Mouse (Mus musculus): ENCODE results near the gene Mrpl36. TPM values are rescaled to one million over a fixed set of nuclear protein-coding genes. Genes with fewer than 3 reads are reported as not detected.

Gene Mrpl36
- polyA plus RNA-seq, 1 experiment from 2014 or later, result 73.0 TPM

DNA sequence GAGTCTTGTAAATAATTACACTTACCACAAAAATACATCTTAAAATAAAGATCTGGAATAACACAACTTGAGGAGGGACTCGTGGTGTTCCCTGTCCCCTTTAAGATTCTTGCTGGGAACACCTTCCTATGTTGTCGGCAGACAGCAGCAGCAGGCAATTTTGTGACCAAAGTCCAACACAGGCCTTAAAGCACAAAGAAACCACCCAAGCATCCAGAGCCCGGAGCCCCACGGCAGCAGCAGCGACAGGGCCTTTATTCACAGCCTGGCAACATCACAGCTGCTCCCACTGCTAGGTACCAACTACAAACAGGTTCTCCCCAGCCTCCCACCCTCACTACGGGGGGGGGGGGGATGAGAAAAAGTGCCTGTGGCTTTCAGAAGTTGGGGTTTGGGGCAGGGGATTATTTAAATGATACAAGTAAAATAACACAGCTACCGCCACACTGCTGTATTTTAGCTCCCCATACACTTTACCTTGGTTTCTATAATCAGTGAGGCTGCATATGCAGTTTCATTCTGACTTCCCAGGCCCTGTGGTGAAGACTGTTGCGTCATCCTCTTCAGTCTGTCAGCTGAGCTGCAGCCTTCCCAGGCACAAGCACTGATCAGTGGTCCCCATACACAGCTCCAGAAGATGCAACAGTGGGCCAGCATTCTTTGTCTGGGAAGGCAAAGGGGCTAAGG is 22.8 kb upstream of the Mrpl36 start:
- no peaks in the 10 kb centered on the region; the same call in 1 of the 2 replicates for H3K27me3 ChIP-seq (ENCODE audit: control insufficient read depth, insufficient read depth, low read depth, low read length)
- no peak overlapping the region for H3K9ac ChIP-seq (ENCODE audit: low read depth, low read length)
- ATAC-seq, result no peak
- WGBS, result 15% methylated on average over 8 of the region's 8 CpGs
- H3K4me2 ChIP-seq (ENCODE audit: low read length), result no peak overlapping the region
- no peaks in the 10 kb centered on the region for H3K9me3 ChIP-seq (replicated peaks; ENCODE audit: control insufficient read depth, low read length, poor library complexity, severe bottlenecking)
- H3K4me3 ChIP-seq (ENCODE audit: low read depth, low read length), result no peak overlapping the region
- H3K27ac ChIP-seq (ENCODE audit: low read length), result no peak overlapping the region
- H3K36me3 ChIP-seq (ENCODE audit: control insufficient read depth, insufficient read depth, low read length), result no peaks in the 10 kb centered on the region
- peaks cover 5% of the 10 kb centered on the region; the same call in 1 of the 2 replicates for H3K4me1 ChIP-seq (ENCODE audit: control insufficient read depth, insufficient read depth, low read length)

DNA sequence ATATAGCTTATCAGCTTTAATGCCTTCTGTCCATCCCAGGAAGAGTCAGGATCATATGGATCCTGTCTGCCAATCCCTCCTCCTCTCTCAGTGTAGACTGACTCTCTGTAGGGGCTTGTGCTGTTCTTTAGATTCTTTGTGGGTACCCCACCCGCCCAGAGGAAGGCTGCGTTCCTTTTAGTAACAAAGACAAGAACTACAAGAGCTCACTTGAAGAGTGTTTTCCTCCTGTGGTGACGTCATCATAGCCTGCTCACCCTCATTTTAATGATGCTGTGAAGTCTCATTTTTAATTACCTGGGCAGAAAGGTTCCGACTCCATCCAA is 22.3 kb upstream of the Mrpl36 start:
- no peak for ATAC-seq
- Histone ChIP-seq H3K9me3 (replicated peaks; ENCODE audit: control insufficient read depth, low read length, poor library complexity, severe bottlenecking) (no peaks in the 10 kb centered on the region), H3K27ac (ENCODE audit: low read length) (no peak overlapping the region), H3K4me3 (ENCODE audit: low read depth, low read length) (no peak overlapping the region), H3K4me1 (ENCODE audit: control insufficient read depth, insufficient read depth, low read length) (peaks cover 5% of the 10 kb centered on the region; the same call in 1 of the 2 replicates), H3K4me2 (ENCODE audit: low read length) (no peak overlapping the region), H3K9ac (ENCODE audit: low read depth, low read length) (no peak overlapping the region), H3K36me3 (ENCODE audit: control insufficient read depth, insufficient read depth, low read length) (no peaks in the 10 kb centered on the region), H3K27me3 (ENCODE audit: control insufficient read depth, insufficient read depth, low read depth, low read length) (no peaks in the 10 kb centered on the region; the same call in 1 of the 2 replicates)
- 27% methylated on average over 4 of the region's 4 CpGs for WGBS

DNA sequence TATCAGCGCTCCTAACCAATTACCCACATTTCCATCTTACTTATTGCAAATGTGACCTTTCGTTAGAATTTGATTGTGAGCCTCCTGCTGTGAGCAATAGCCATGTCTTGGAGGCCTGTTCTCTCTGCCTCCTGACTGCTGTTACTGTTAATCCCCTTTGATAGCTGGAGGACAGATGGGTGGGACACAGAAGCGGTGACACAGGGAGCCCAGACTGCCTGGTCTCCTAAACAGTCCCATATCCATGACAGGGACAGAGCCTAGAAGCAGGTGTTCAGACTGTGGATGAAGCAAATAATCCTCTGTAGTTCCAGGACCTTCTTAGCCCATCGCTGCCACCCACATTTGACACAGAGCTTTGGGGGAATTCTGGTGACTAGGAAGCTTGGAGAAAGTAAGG is 21.9 kb upstream of the Mrpl36 start:
- Histone ChIP-seq H3K4me1 (ENCODE audit: control insufficient read depth, insufficient read depth, low read length) (peaks cover 5% of the 10 kb centered on the region; the same call in 1 of the 2 replicates), H3K9ac (ENCODE audit: low read depth, low read length) (no peak overlapping the region), H3K4me2 (ENCODE audit: low read length) (no peak overlapping the region), H3K9me3 (replicated peaks; ENCODE audit: control insufficient read depth, low read length, poor library complexity, severe bottlenecking) (no peaks in the 10 kb centered on the region), H3K27ac (ENCODE audit: low read length) (no peak overlapping the region), H3K36me3 (ENCODE audit: control insufficient read depth, insufficient read depth, low read length) (no peaks in the 10 kb centered on the region), H3K4me3 (ENCODE audit: low read depth, low read length) (no peak overlapping the region), H3K27me3 (ENCODE audit: control insufficient read depth, insufficient read depth, low read depth, low read length) (no peaks in the 10 kb centered on the region; the same call in 1 of the 2 replicates)
- 28% methylated on average over 4 of the region's 4 CpGs for WGBS
- peak; percentile 23; the same call in 1 of the 2 replicates for ATAC-seq

DNA sequence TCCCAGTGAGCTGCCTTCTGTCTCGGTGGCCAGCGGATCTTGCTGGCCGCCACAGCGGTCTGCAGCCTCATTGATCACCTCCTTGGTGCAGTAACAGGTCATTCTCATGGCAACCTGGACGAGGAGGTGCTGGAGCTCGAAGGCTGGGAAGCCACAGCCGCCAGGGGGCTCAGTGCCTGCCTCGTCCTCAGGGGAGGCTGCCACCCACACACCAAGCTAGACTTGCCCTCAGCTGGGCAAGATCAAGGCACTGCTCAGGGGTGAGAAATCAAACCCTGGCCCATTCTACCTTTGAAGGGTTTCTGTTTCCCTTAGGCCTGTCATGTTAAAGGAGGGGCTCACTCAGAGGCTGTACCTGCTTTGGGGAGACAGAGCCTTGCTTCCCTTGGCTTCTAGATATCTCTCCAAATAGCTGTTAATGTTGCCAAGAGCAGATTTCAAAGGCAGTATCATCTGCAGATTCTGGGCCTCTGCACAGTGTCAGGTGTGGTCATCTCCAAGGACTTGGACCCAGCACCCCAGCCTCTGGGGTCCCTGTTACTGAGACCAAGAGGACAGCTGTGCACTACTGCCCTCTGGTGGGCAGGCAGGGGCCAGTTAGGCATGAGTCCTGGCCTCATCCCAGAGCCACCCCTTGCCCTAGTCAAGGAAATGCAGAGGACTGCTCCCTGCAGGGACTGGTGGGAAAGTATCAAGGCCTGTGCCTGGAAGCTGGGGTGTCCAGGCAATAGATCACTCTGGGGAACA is 18.0 kb upstream of the Mrpl36 start:
- WGBS, result 21% methylated on average over 8 of the region's 8 CpGs
- Histone ChIP-seq H3K9ac (ENCODE audit: low read depth, low read length) (no peak overlapping the region), H3K27ac (ENCODE audit: low read length) (no peak overlapping the region), H3K4me3 (ENCODE audit: low read depth, low read length) (no peak overlapping the region), H3K36me3 (ENCODE audit: control insufficient read depth, insufficient read depth, low read length) (no peaks in the 10 kb centered on the region), H3K4me2 (ENCODE audit: low read length) (no peak overlapping the region), H3K9me3 (replicated peaks; ENCODE audit: control insufficient read depth, low read length, poor library complexity, severe bottlenecking) (no peaks in the 10 kb centered on the region), H3K27me3 (ENCODE audit: control insufficient read depth, insufficient read depth, low read depth, low read length) (no peaks in the 10 kb centered on the region; the same call in 1 of the 2 replicates), H3K4me1 (ENCODE audit: control insufficient read depth, insufficient read depth, low read length) (peaks cover 5% of the 10 kb centered on the region; the same call in 1 of the 2 replicates)
- ATAC-seq, result no peak

DNA sequence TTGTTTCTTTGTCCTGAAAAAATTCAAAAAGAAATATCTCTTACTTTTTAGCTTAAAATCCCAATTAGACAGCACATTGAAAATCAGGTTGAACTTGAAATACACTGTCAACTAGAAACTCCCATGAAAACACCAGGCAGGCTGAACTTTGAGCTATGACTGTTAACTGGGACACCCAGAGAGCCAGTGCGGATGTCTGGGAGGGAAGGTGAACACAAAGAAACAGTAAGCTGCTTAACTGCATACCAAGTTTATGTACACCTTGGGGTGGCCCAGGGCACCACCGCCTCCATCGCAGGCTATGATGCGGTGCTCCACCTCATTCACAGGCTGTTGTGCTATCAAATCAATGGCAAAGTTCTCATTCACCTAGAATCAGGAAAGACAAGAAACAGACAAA is 8.3 kb upstream of the Mrpl36 start:
- Histone ChIP-seq H3K4me1 (ENCODE audit: control insufficient read depth, insufficient read depth, low read length) (no peaks in the 10 kb centered on the region), H3K36me3 (ENCODE audit: control insufficient read depth, insufficient read depth, low read length) (peaks cover 48% of the 10 kb centered on the region), H3K27ac (ENCODE audit: low read length) (no peak overlapping the region), H3K9ac (ENCODE audit: low read depth, low read length) (no peak overlapping the region), H3K9me3 (replicated peaks; ENCODE audit: control insufficient read depth, low read length, poor library complexity, severe bottlenecking) (no peaks in the 10 kb centered on the region; the same call in 1 of the 2 replicates), H3K4me2 (ENCODE audit: low read length) (no peak overlapping the region), H3K4me3 (ENCODE audit: low read depth, low read length) (no peak overlapping the region), H3K27me3 (ENCODE audit: control insufficient read depth, insufficient read depth, low read depth, low read length) (no peaks in the 10 kb centered on the region)
- WGBS, result 92% methylated on average over 4 of the region's 4 CpGs
- no peak for ATAC-seq

DNA sequence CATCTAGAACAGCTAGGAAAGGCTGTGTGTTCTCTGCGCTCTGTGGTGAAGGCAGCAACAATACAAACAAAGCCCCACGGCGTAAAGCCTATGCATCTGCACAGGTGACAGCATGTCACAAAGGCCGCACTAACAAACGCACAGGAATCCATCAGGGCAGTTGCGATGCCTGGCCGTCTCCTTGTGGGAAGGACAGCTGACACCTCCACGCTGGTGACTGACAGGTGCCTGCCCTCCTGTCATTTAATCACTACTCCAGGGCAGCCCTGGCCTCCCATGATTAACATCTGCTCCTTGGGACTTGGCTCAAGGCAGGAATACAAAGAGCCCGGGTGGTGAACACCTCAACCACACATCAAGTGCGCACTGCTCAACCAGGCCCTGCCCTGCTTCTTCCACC is 5.7 kb upstream of the Mrpl36 start:
- Histone ChIP-seq H3K9me3 (replicated peaks; ENCODE audit: control insufficient read depth, low read length, poor library complexity, severe bottlenecking) (no peaks in the 10 kb centered on the region; the same call in 1 of the 2 replicates), H3K27me3 (ENCODE audit: control insufficient read depth, insufficient read depth, low read depth, low read length) (no peaks in the 10 kb centered on the region), H3K27ac (ENCODE audit: low read length) (no peak overlapping the region), H3K9ac (ENCODE audit: low read depth, low read length) (no peak overlapping the region), H3K4me3 (ENCODE audit: low read depth, low read length) (no peak overlapping the region), H3K36me3 (ENCODE audit: control insufficient read depth, insufficient read depth, low read length) (peaks cover 42% of the 10 kb centered on the region), H3K4me1 (ENCODE audit: control insufficient read depth, insufficient read depth, low read length) (peaks cover 8% of the 10 kb centered on the region), H3K4me2 (ENCODE audit: low read length) (no peak overlapping the region)
- no peak for ATAC-seq
- 86% methylated on average over 10 of the region's 10 CpGs for WGBS

DNA sequence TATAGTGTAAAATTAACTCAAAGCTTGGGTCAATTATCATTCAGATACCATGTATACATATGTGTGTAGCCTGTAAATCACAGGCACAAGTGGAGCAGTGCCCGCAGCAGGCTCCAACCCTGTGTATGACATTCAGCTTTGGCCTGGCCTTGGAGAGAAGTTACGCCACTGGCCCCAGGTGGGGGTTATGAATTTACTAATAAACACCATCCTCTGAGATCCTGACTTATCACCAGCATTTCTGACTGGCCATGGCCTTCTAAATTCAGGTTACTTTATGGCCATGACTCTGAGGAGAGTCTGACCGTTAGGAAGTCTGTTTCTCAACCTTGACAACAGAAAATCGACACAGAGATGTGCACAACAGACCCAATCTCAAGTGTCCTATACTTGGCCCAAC is 4.9 kb upstream of the Mrpl36 start:
- no peak for ATAC-seq
- Histone ChIP-seq H3K36me3 (ENCODE audit: control insufficient read depth, insufficient read depth, low read length) (peaks cover 35% of the 10 kb centered on the region), H3K9me3 (replicated peaks; ENCODE audit: control insufficient read depth, low read length, poor library complexity, severe bottlenecking) (no peaks in the 10 kb centered on the region), H3K27ac (ENCODE audit: low read length) (no peak overlapping the region), H3K4me2 (ENCODE audit: low read length) (no peak overlapping the region), H3K4me3 (ENCODE audit: low read depth, low read length) (no peak overlapping the region), H3K4me1 (ENCODE audit: control insufficient read depth, insufficient read depth, low read length) (peaks cover 10% of the 10 kb centered on the region), H3K27me3 (ENCODE audit: control insufficient read depth, insufficient read depth, low read depth, low read length) (no peaks in the 10 kb centered on the region), H3K9ac (ENCODE audit: low read depth, low read length) (no peak overlapping the region)
- 98% methylated on average over 4 of the region's 4 CpGs for WGBS

DNA sequence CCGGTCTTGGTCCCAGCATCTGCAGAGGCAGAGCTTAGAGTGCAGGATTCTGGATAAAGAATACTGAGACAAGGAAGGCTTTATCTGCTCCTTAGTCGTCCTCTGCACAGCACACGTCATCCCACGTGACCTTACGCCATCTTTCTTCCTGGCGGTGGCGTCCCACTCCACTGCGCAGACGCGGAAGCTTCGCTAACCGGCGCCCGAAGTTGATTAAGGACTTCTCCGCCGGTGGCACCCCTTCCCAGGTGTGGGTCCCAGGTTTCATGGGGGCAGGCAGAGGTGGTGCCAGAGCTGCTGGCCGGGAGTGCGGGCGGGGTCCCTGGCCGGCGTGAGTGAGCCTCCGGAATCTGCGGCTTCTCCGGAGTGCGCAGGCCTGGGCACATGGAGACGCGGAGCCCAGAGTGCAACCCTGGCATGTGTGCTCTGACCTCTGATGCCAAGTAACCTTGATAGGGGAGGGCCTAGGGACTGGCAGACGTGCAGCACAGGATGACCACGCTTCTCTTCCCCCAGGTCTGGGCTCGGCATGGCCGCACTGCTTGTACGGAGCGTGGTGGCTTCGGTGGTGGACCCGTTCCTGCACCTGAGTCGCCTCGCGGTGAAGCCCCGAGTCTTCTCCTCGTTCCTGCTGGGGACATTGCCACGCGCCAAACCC is 2.7 kb downstream of the Mrpl36 start:
- ATAC-seq, result peak; percentile 92
- Histone ChIP-seq H3K4me1 (ENCODE audit: control insufficient read depth, insufficient read depth, low read length) (peaks cover 21% of the 10 kb centered on the region), H3K36me3 (ENCODE audit: control insufficient read depth, insufficient read depth, low read length) (0 out of 2 replicates have a peak, but pooled peaks cover 2% of the 10 kb centered on the region), H3K27ac (ENCODE audit: low read length) (peak overlapping the region; percentile 79), H3K9ac (ENCODE audit: low read depth, low read length) (peak overlapping the region; percentile 83), H3K4me2 (ENCODE audit: low read length) (peak overlapping the region; percentile 97), H3K9me3 (replicated peaks; ENCODE audit: control insufficient read depth, low read length, poor library complexity, severe bottlenecking) (no peaks in the 10 kb centered on the region), H3K27me3 (ENCODE audit: control insufficient read depth, insufficient read depth, low read depth, low read length) (no peaks in the 10 kb centered on the region), H3K4me3 (ENCODE audit: low read depth, low read length) (peak overlapping the region; percentile 64)
- WGBS, result under 1% methylated on average over 42 of the region's 42 CpGs

DNA sequence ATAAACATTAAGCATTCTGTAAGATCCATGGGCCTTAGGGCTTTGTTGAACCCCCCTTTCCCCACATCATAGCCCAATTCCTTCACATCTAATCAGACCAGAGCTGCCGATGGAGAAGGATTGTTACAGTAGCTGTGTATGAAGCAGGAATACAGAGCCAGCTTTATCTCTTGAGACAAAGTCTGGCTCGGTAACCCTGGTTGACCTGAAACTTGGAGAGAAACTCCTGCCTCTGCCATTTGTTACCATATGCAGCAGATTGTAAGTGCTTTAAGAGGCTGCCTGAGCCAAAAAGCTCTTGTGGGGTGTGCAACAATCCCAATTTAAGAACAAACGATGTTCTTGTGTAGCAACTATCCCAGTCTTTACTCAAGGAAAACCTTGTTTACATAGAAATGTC is 3.4 kb downstream of the Mrpl36 start:
- Histone ChIP-seq H3K36me3 (ENCODE audit: control insufficient read depth, insufficient read depth, low read length) (no peaks in the 10 kb centered on the region), H3K4me2 (ENCODE audit: low read length) (peak overlapping the region; percentile 97), H3K27me3 (ENCODE audit: control insufficient read depth, insufficient read depth, low read depth, low read length) (no peaks in the 10 kb centered on the region), H3K9ac (ENCODE audit: low read depth, low read length) (peak overlapping the region; percentile 83), H3K9me3 (replicated peaks; ENCODE audit: control insufficient read depth, low read length, poor library complexity, severe bottlenecking) (no peaks in the 10 kb centered on the region), H3K4me1 (ENCODE audit: control insufficient read depth, insufficient read depth, low read length) (peaks cover 21% of the 10 kb centered on the region), H3K4me3 (ENCODE audit: low read depth, low read length) (peak overlapping the region; percentile 64), H3K27ac (ENCODE audit: low read length) (no peak overlapping the region)
- 76% methylated on average over 3 of the region's 3 CpGs for WGBS
- ATAC-seq, result no peak
